Mouse (Mus musculus) bone marrow, adult 2 months (tissue): ENCODE data around the gene Btg4. TPM values are rescaled to one million over a fixed set of nuclear protein-coding genes. Genes with fewer than 3 reads are reported as not detected.
"Not testable (repeated sequence)": the region's sequence is repeated elsewhere in the genome, so short reads cannot be mapped to it uniquely, and the experiment has no call there.

Experiments used
- H3K27ac ChIP-seq: fragments of 200-500 bp; 2 replicates; pipeline ENCODE4 v1.5.1; 2012; ENCODE audit warnings: low read depth, mild to moderate bottlenecking, control low read depth, inconsistent platforms, low read length; ENCODE audit not compliant: control insufficient read depth, poor library complexity, insufficient read depth
- H3K4me1 ChIP-seq: fragments of 200-500 bp; 2 replicates; pipeline ENCODE4 v1.6.1; 2011; ENCODE audit warnings: low read length; ENCODE audit not compliant: control insufficient read depth, insufficient read depth
- H3K4me3 ChIP-seq: fragments of 200-500 bp; replicated peaks from 2 replicates; pipeline ENCODE3; 2011; ENCODE audit warnings: mild to moderate bottlenecking, low read depth, low read length, control low read depth; ENCODE audit not compliant: control insufficient read depth
- CTCF ChIP-seq: fragments of 200-500 bp; IDR thresholded peaks from 2 replicates; pipeline ENCODE4 v1.5.1; 2011; ENCODE audit warnings: low read length, control low read depth; ENCODE audit not compliant: control insufficient read depth, insufficient read depth
- POLR2A ChIP-seq: fragments of 200-500 bp; IDR thresholded peaks from 2 replicates; pipeline ENCODE4 v1.6.1; 2011; ENCODE audit warnings: low read depth, mild to moderate bottlenecking, control low read depth, low read length, borderline replicate concordance; ENCODE audit not compliant: control insufficient read depth
- WGBS: fragments of 180-500 bp; shearing (Covaris S2); methylation state at CpG from one replicate; pipeline ENCODE4 v1.1.7; 2018; 5-methylcytosine and 5-hydroxymethylcytosine counted together
- polyA plus RNA-seq: library from polyadenylated mRNA; stranded (reverse); fragments of >200 nt; gene quantifications from 2 replicates; pipeline ENCODE4 v1.2.4, GENCODE M21; 2011; ENCODE audit warnings: low replicate concordance; ENCODE audit not compliant: missing spikeins, insufficient read depth, insufficient read length

Btg4 gene
- polyA plus RNA-seq, 1 experiment: not detected

- 2% methylated on average over 42 of the region's 44 CpGs for WGBS
- H3K27ac ChIP-seq: no peak overlapping the region
- no peak overlapping the region for H3K4me3 ChIP-seq
- no peak for TF ChIP-seq CTCF
- TF ChIP-seq POLR2A: no peak
- H3K4me1 ChIP-seq: no peaks in the 10 kb centered on the region
Observed at GRCm38 (mm10) chr9:51102963-51103807, 42.5 kb downstream of the Btg4 start.

- WGBS: 17% methylated on average over 30 of the region's 30 CpGs
- TF ChIP-seq CTCF: no peak
- no peak for TF ChIP-seq POLR2A
- H3K27ac ChIP-seq: no peak overlapping the region
- no peak overlapping the region for H3K4me3 ChIP-seq
- no peaks in the 10 kb centered on the region for H3K4me1 ChIP-seq
Observed at GRCm38 (mm10) chr9:51103808-51104514, 43.3 kb downstream of the Btg4 start.

- Histone ChIP-seq H3K4me3 (no peak overlapping the region), H3K4me1 (no peaks in the 10 kb centered on the region), H3K27ac (no peak overlapping the region)
- 37% methylated on average over 2 of the region's 2 CpGs for WGBS
- TF ChIP-seq POLR2A (no peak), CTCF (no peak)
Observed at GRCm38 (mm10) chr9:51105751-51106150, 45.0 kb downstream of the Btg4 start.

GRCm38 (mm10) chr9:51114767-51115166, 54.1 kb downstream of the Btg4 start:
- WGBS: 53% methylated on average over 4 of the region's 4 CpGs

GRCm38 (mm10) chr9:51136985-51137384, 76.3 kb downstream of the Btg4 start:
- Histone ChIP-seq H3K4me3 (no peak overlapping the region), H3K27ac (no peak overlapping the region), H3K4me1 (no peaks in the 10 kb centered on the region)
- TF ChIP-seq CTCF: peak; percentile 74
- no peak for TF ChIP-seq POLR2A
- 62% methylated on average over 3 of the region's 3 CpGs for WGBS

More at GRCm38 (mm10) chr9:51114767-51115166, 54.1 kb downstream of the Btg4 start:
- Histone ChIP-seq H3K4me1 (no peaks in the 10 kb centered on the region; the same call in none of the 2 replicates), H3K4me3 (no peak overlapping the region), H3K27ac (no peak overlapping the region)
- TF ChIP-seq CTCF (no peak), POLR2A (no peak)

GRCm38 (mm10) chr9:51137432-51137831, 76.7 kb downstream of the Btg4 start:
- no peak for TF ChIP-seq POLR2A
- no peak for TF ChIP-seq CTCF
- H3K27ac ChIP-seq: no peak overlapping the region
- H3K4me3 ChIP-seq: no peak overlapping the region
- whole genome bisulfite sequencing: 64% methylated on average over 4 of the region's 4 CpGs
- H3K4me1 ChIP-seq: no peaks in the 10 kb centered on the region

GRCm38 (mm10) chr9:51137836-51138235, 77.1 kb downstream of the Btg4 start:
- TF ChIP-seq POLR2A: no peak
- TF ChIP-seq CTCF: no peak
- Histone ChIP-seq H3K4me3 (no peak overlapping the region), H3K4me1 (no peaks in the 10 kb centered on the region), H3K27ac (no peak overlapping the region)
- 79% methylated on average over 1 of the region's 1 CpGs for WGBS

GRCm38 (mm10) chr9:51138301-51138700, 77.6 kb downstream of the Btg4 start:
- H3K27ac ChIP-seq: no peak overlapping the region
- 71% methylated on average over 1 of the region's 1 CpGs for WGBS
- no peak for TF ChIP-seq POLR2A
- no peak for TF ChIP-seq CTCF
- no peak overlapping the region for H3K4me3 ChIP-seq
- H3K4me1 ChIP-seq: no peaks in the 10 kb centered on the region

- H3K4me1 ChIP-seq, H3K4me3 ChIP-seq, H3K27ac ChIP-seq: not testable (repeated sequence)
- 19% methylated on average over 1 of the region's 1 CpGs for WGBS
Observed at GRCm38 (mm10) chr9:51139401-51139800, 78.7 kb downstream of the Btg4 start.
